Mouse (Mus musculus): ENCODE measurements around the gene Zfp991.
"Not testable (repeated sequence)": the region's sequence is repeated elsewhere in the genome, so short reads cannot be mapped to it uniquely, and the experiment has no call there.

Gene Zfp991

GRCm38 (mm10) chr4:147181969-147182705, 50.3 kb downstream of the Zfp991 start:
- DNase-seq (ENCODE audit: low spot score), result not testable (repeated sequence)

GRCm38 (mm10) chr4:147186824-147187223, 55.0 kb downstream of the Zfp991 start:
- not testable (repeated sequence) for DNase-seq (ENCODE audit: low spot score)

- not testable (repeated sequence) for DNase-seq (ENCODE audit: low spot score)
Observed at GRCm38 (mm10) chr4:147187283-147187965, 55.6 kb downstream of the Zfp991 start.

GRCm38 (mm10) chr4:147195186-147195585, 63.3 kb downstream of the Zfp991 start:
- DNase-seq (ENCODE audit: low spot score), result not testable (repeated sequence)

- not testable (repeated sequence) for DNase-seq (ENCODE audit: low spot score)
Observed at GRCm38 (mm10) chr4:147197210-147197609, 65.4 kb downstream of the Zfp991 start.

GRCm38 (mm10) chr4:147199055-147199750, 67.4 kb downstream of the Zfp991 start:
- not testable (repeated sequence) for DNase-seq (ENCODE audit: low spot score)

- not testable (repeated sequence) for DNase-seq (ENCODE audit: low spot score)
Observed at GRCm38 (mm10) chr4:147201920-147202660, 70.3 kb downstream of the Zfp991 start.

GRCm38 (mm10) chr4:147212182-147212928, 80.5 kb downstream of the Zfp991 start:
- DNase-seq (ENCODE audit: low spot score), result not testable (repeated sequence)

GRCm38 (mm10) chr4:147214233-147214632, 82.4 kb downstream of the Zfp991 start:
- DNase-seq (ENCODE audit: low spot score), result not testable (repeated sequence)

GRCm38 (mm10) chr4:147217676-147218075, 85.8 kb downstream of the Zfp991 start:
- not testable (repeated sequence) for DNase-seq (ENCODE audit: low spot score)

GRCm38 (mm10) chr4:147219319-147220070, 87.7 kb downstream of the Zfp991 start:
- DNase-seq (ENCODE audit: low spot score), result not testable (repeated sequence)

GRCm38 (mm10) chr4:147220226-147220625, 88.4 kb downstream of the Zfp991 start:
- DNase-seq (ENCODE audit: low spot score), result not testable (repeated sequence)

GRCm38 (mm10) chr4:147222021-147222420, 90.2 kb downstream of the Zfp991 start:
- not testable (repeated sequence) for DNase-seq (ENCODE audit: low spot score)

- DNase-seq (ENCODE audit: low spot score), result not testable (repeated sequence)
Observed at GRCm38 (mm10) chr4:147223778-147224435, 92.1 kb downstream of the Zfp991 start.

- not testable (repeated sequence) for DNase-seq (ENCODE audit: low spot score)
Observed at GRCm38 (mm10) chr4:147225616-147226015, 93.8 kb downstream of the Zfp991 start.

- not testable (repeated sequence) for DNase-seq (ENCODE audit: low spot score)
Observed at GRCm38 (mm10) chr4:147230026-147230425, 98.2 kb downstream of the Zfp991 start.
